Mouse (Mus musculus) CH12.LX (cell line): ENCODE measurements at regions not wholly inside any gene's neighbourhood (a gene's known extent, or its start where the extent isn't known, plus 50 kb on each side); places are given as distances from the start of the nearest gene placed in this dataset.

Source experiments
- BHLHE40 ChIP-seq: IDR thresholded peaks from 2 replicates; pipeline ENCODE4 v1.6.1; 2011; ENCODE audit warnings: mild to moderate bottlenecking, low read depth, low read length, improper control_type of control experiment
- CTCF ChIP-seq, 2 experiments: IDR thresholded peaks in 1 of 2; conservative IDR thresholded peaks in 1 of 2; 2 replicates each; pipeline ENCODE4 v1.5.1; 2011 to 2012; ENCODE audit warnings: low read depth in 2 of 2, low read length in 2 of 2, improper control_type of control experiment in 1 of 2, inconsistent platforms in 1 of 2, mild to moderate bottlenecking in 1 of 2, moderate library complexity in 1 of 2
- MAZ ChIP-seq: IDR thresholded peaks from 2 replicates; pipeline ENCODE4 v1.6.1; 2012; ENCODE audit warnings: low read depth, mild to moderate bottlenecking, inconsistent platforms, low read length, improper control_type of control experiment, moderate library complexity
- POLR2A ChIP-seq: IDR thresholded peaks from 2 replicates; pipeline ENCODE4 v1.6.1; 2011; ENCODE audit warnings: low read depth, mild to moderate bottlenecking, improper control_type of control experiment, low read length
- TCF12 ChIP-seq: IDR thresholded peaks from 2 replicates; pipeline ENCODE4 v1.6.1; 2014; ENCODE audit warnings: low read depth, mild to moderate bottlenecking, inconsistent platforms, low read length, improper control_type of control experiment

GRCm38 (mm10) chr17:55206585-55206984 is 238.6 kb upstream of the St6gal2 start:
- TF ChIP-seq CTCF (conservative IDR thresholded peaks at IDR 0.05 in 1 of 2, IDR thresholded peaks at IDR 0.05 in 1 of 2; ENCODE audit: low read depth in 2 of 2, low read length in 2 of 2) (no peak), BHLHE40 (no peak), TCF12 (no peak), POLR2A (no peak), MAZ (no peak)
